Mouse (Mus musculus): ENCODE results near the gene Snhg11.
"Not testable (repeated sequence)": the region's sequence is repeated elsewhere in the genome, so short reads cannot be mapped to it uniquely, and the experiment has no call there.

Gene Snhg11

GRCm38 (mm10) chr2:158368313-158368712 lies 7.1 kb upstream of the Snhg11 start:
- DNase-seq (ENCODE audit: extremely low read depth, low read depth, low spot score), result no peak

GRCm38 (mm10) chr2:158369474-158370172 lies 5.8 kb upstream of the Snhg11 start:
- no peak for DNase-seq (ENCODE audit: extremely low read depth, low read depth, low spot score)

- DNase-seq (ENCODE audit: extremely low read depth, low read depth, low spot score), result no peak
Observed at GRCm38 (mm10) chr2:158370173-158370550, 5.3 kb upstream of the Snhg11 start.

- no peak for DNase-seq (ENCODE audit: extremely low read depth, low read depth, low spot score)
Observed at GRCm38 (mm10) chr2:158373061-158373460, 2.4 kb upstream of the Snhg11 start.

GRCm38 (mm10) chr2:158373516-158373915 lies 1.9 kb upstream of the Snhg11 start:
- DNase-seq (ENCODE audit: extremely low read depth, low read depth, low spot score), result no peak

GRCm38 (mm10) chr2:158376123-158376687 lies 767 bp downstream of the Snhg11 start:
- no peak for DNase-seq (ENCODE audit: extremely low read depth, low read depth, low spot score)

GRCm38 (mm10) chr2:158376798-158377197 lies 1.4 kb downstream of the Snhg11 start:
- DNase-seq (ENCODE audit: extremely low read depth, low read depth, low spot score), result no peak

GRCm38 (mm10) chr2:158377811-158378210 lies 2.4 kb downstream of the Snhg11 start:
- DNase-seq (ENCODE audit: extremely low read depth, low read depth, low spot score), result no peak

GRCm38 (mm10) chr2:158379354-158380078 lies 4.1 kb downstream of the Snhg11 start:
- no peak for DNase-seq (ENCODE audit: extremely low read depth, low read depth, low spot score)

- no peak for DNase-seq (ENCODE audit: extremely low read depth, low read depth, low spot score)
Observed at GRCm38 (mm10) chr2:158386072-158386471, 10.6 kb downstream of the Snhg11 start.

- no peak for DNase-seq (ENCODE audit: extremely low read depth, low read depth, low spot score)
Observed at GRCm38 (mm10) chr2:158389421-158389820, 14.0 kb downstream of the Snhg11 start.

GRCm38 (mm10) chr2:158396369-158396768 lies 20.9 kb downstream of the Snhg11 start:
- no peak for DNase-seq (ENCODE audit: extremely low read depth, low read depth, low spot score)

GRCm38 (mm10) chr2:158397140-158397539 lies 21.7 kb downstream of the Snhg11 start:
- DNase-seq (ENCODE audit: extremely low read depth, low read depth, low spot score), result not testable (repeated sequence)

- DNase-seq (ENCODE audit: extremely low read depth, low read depth, low spot score), result no peak
Observed at GRCm38 (mm10) chr2:158402915-158403314, 27.5 kb downstream of the Snhg11 start.

GRCm38 (mm10) chr2:158408997-158409594 lies 33.7 kb downstream of the Snhg11 start:
- no peak for DNase-seq (ENCODE audit: extremely low read depth, low read depth, low spot score)

- peak; percentile 76 for DNase-seq (ENCODE audit: extremely low read depth, low read depth, low spot score)
Observed at GRCm38 (mm10) chr2:158409595-158410021, 34.2 kb downstream of the Snhg11 start, which contains the start of gene Ralgapb. Gene Ralgapb (plus strand): TSS chr2:158409848.

GRCm38 (mm10) chr2:158410022-158411014 lies 34.9 kb downstream of the Snhg11 start:
- DNase-seq (ENCODE audit: extremely low read depth, low read depth, low spot score), result no peak

GRCm38 (mm10) chr2:158413240-158413639 lies 37.8 kb downstream of the Snhg11 start:
- DNase-seq (ENCODE audit: extremely low read depth, low read depth, low spot score), result no peak

GRCm38 (mm10) chr2:158415826-158416225 lies 40.4 kb downstream of the Snhg11 start:
- DNase-seq (ENCODE audit: extremely low read depth, low read depth, low spot score), result no peak

GRCm38 (mm10) chr2:158418663-158419062 lies 43.2 kb downstream of the Snhg11 start:
- no peak for DNase-seq (ENCODE audit: extremely low read depth, low read depth, low spot score)

Measured in fat pad, adult 2 months (tissue).